22 mouse cellular contexts compared by ENCODE assay signal in genomic region chr2:145373803-145374202, GRCm38 (mm10).
A peak's percentile ranks its signal among the peaks of the same experiment; 100 is the strongest.
DNase-seq lines count a peak whose midpoint lies in the region; ATAC-seq and TF ChIP-seq lines count a peak whose summit lies in the region.
"Had no signal": no experiment of that assay in that cellular context is flagged by ENCODE, and none has a peak within 500 bp of the region (broad histone marks: within the 10 kb centered on the region; RNA-seq: fewer than 3 reads in every experiment).

No protein-coding gene starts in this region.

- no peak for TF ChIP-seq POLR2A in limb, embryonic 14.5 days (IDR thresholded peaks at IDR 0.05; ENCODE audit: borderline replicate concordance, extremely low read depth, insufficient read depth, insufficient read length)

- no peaks in the 10 kb centered on the region for H3K36me3 ChIP-seq in hindbrain, embryonic 12.5 days
- no peaks in the 10 kb centered on the region for H3K36me3 ChIP-seq in hindbrain, embryonic 10.5 days
- H3K36me3 ChIP-seq in midbrain, embryonic 14.5 days (ENCODE audit: control insufficient read depth, insufficient read depth, low read length): no peaks in the 10 kb centered on the region
- H3K36me3 ChIP-seq in midbrain, embryonic 10.5 days: no peaks in the 10 kb centered on the region
- H3K36me3 ChIP-seq in limb, embryonic 14.5 days (ENCODE audit: control insufficient read depth, insufficient read depth, low read length): no peaks in the 10 kb centered on the region
- H3K36me3 ChIP-seq: forebrain, embryonic 10.5 days; G1E; heart, embryonic 15.5 days; intestine, embryonic 15.5 days; liver, embryonic 15.5 days had no signal

- no peak overlapping the region for H3K4me2 ChIP-seq in hindbrain, embryonic 12.5 days (replicated peaks)
- H3K4me2 ChIP-seq in midbrain, embryonic 14.5 days (ENCODE audit: low read length): no peak overlapping the region
- H3K4me2 ChIP-seq in limb, embryonic 14.5 days (replicated peaks; ENCODE audit: low read depth, low read length, severe bottlenecking): no peak overlapping the region
- H3K4me2 ChIP-seq: heart, embryonic 15.5 days; intestine, embryonic 15.5 days; liver, embryonic 15.5 days had no signal

- DNase-seq in hindbrain, embryonic 10.5 days (ENCODE audit: low spot score): no peak
- no peak for DNase-seq in midbrain, embryonic 14.5 days
- DNase-seq in midbrain, embryonic 10.5 days (ENCODE audit: low spot score): no peak
- DNase-seq in limb, embryonic 14.5 days (ENCODE audit: low spot score): no peak
- DNase-seq in retina, embryonic 14.5 days (ENCODE audit: low spot score): peak; percentile 13
- DNase-seq in spleen, postnatal 10 days (ENCODE audit: low spot score in 2 of 2): no peak
- no peak for DNase-seq in adrenal gland, postnatal 36 days
- DNase-seq: cerebellum, adult 11 months; cerebellum, adult 9-11 months; heart, postnatal 4 days; kidney, adult 8-10 months; kidney, postnatal 14 days; liver; lung, postnatal 4 days had no signal

- H3K4me3 ChIP-seq in hindbrain, embryonic 12.5 days: no peak overlapping the region
- no peak overlapping the region for H3K4me3 ChIP-seq in hindbrain, embryonic 10.5 days
- no peak overlapping the region for H3K4me3 ChIP-seq in midbrain, embryonic 14.5 days (replicated peaks; ENCODE audit: low read depth, low read length)
- no peak overlapping the region for H3K4me3 ChIP-seq in midbrain, embryonic 10.5 days
- H3K4me3 ChIP-seq in limb, embryonic 14.5 days (replicated peaks; ENCODE audit: low read length): no peak overlapping the region
- H3K4me3 ChIP-seq: forebrain, embryonic 10.5 days; heart, embryonic 15.5 days; intestine, embryonic 15.5 days; liver, embryonic 15.5 days had no signal

- WGBS in hindbrain, embryonic 12.5 days: 75% methylated on average over 5 of the region's 5 CpGs
- 84% methylated on average over 5 of the region's 5 CpGs for WGBS in hindbrain, embryonic 10.5 days
- 63% methylated on average over 5 of the region's 5 CpGs for WGBS in midbrain, embryonic 14.5 days
- WGBS in midbrain, embryonic 10.5 days: 90% methylated on average over 5 of the region's 5 CpGs
- 70% methylated on average over 5 of the region's 5 CpGs for WGBS in limb, embryonic 14.5 days

- no peak overlapping the region for H3K27ac ChIP-seq in hindbrain, embryonic 12.5 days
- H3K27ac ChIP-seq in hindbrain, embryonic 10.5 days: no peak overlapping the region
- H3K27ac ChIP-seq in midbrain, embryonic 14.5 days (replicated peaks; ENCODE audit: low read depth, low read length): no peak overlapping the region
- no peak overlapping the region for H3K27ac ChIP-seq in midbrain, embryonic 10.5 days (replicated peaks)
- H3K27ac ChIP-seq in limb, embryonic 14.5 days (replicated peaks; ENCODE audit: low read depth, low read length): no peak overlapping the region
- H3K27ac ChIP-seq: forebrain, embryonic 10.5 days; heart, embryonic 15.5 days; intestine, embryonic 15.5 days; liver, embryonic 15.5 days had no signal

- H3K9me3 ChIP-seq in hindbrain, embryonic 12.5 days (replicated peaks): no peaks in the 10 kb centered on the region
- no peaks in the 10 kb centered on the region for H3K9me3 ChIP-seq in hindbrain, embryonic 10.5 days
- no peaks in the 10 kb centered on the region for H3K9me3 ChIP-seq in midbrain, embryonic 14.5 days (ENCODE audit: control insufficient read depth, low read length)
- H3K9me3 ChIP-seq in midbrain, embryonic 10.5 days (replicated peaks): no peaks in the 10 kb centered on the region
- H3K9me3 ChIP-seq in limb, embryonic 14.5 days (ENCODE audit: control insufficient read depth, low read length): no peaks in the 10 kb centered on the region
- H3K9me3 ChIP-seq: forebrain, embryonic 10.5 days; heart, embryonic 15.5 days; intestine, embryonic 15.5 days; liver, embryonic 15.5 days had no signal

- peaks cover 3% of the 10 kb centered on the region; the same call in 1 of the 2 replicates for H3K4me1 ChIP-seq in hindbrain, embryonic 12.5 days
- 0 out of 2 replicates have a peak, but pooled peaks cover 4% of the 10 kb centered on the region for H3K4me1 ChIP-seq in hindbrain, embryonic 10.5 days (replicated peaks)
- no peaks in the 10 kb centered on the region for H3K4me1 ChIP-seq in midbrain, embryonic 14.5 days (ENCODE audit: control insufficient read depth, insufficient read depth, low read length)
- no peaks in the 10 kb centered on the region for H3K4me1 ChIP-seq in midbrain, embryonic 10.5 days
- H3K4me1 ChIP-seq in limb, embryonic 14.5 days (ENCODE audit: control insufficient read depth, insufficient read depth, low read length): no peaks in the 10 kb centered on the region
- H3K4me1 ChIP-seq: forebrain, embryonic 10.5 days; heart, embryonic 15.5 days; intestine, embryonic 15.5 days; liver, embryonic 15.5 days had no signal

- H3K9ac ChIP-seq in hindbrain, embryonic 12.5 days: no peak overlapping the region
- H3K9ac ChIP-seq in midbrain, embryonic 14.5 days (replicated peaks; ENCODE audit: low read length): no peak overlapping the region
- no peak overlapping the region for H3K9ac ChIP-seq in limb, embryonic 14.5 days (ENCODE audit: low read depth, low read length, severe bottlenecking)
- H3K9ac ChIP-seq: heart, embryonic 15.5 days; intestine, embryonic 15.5 days; liver, embryonic 15.5 days had no signal

- H3K27me3 ChIP-seq in hindbrain, embryonic 12.5 days: no peaks in the 10 kb centered on the region
- H3K27me3 ChIP-seq in hindbrain, embryonic 10.5 days (ENCODE audit: insufficient read depth, poor library complexity, severe bottlenecking): no peaks in the 10 kb centered on the region
- H3K27me3 ChIP-seq in midbrain, embryonic 14.5 days (ENCODE audit: control insufficient read depth, insufficient read depth, low read length): no peaks in the 10 kb centered on the region
- H3K27me3 ChIP-seq in midbrain, embryonic 10.5 days (ENCODE audit: low read depth, poor library complexity, severe bottlenecking): no peaks in the 10 kb centered on the region
- no peaks in the 10 kb centered on the region for H3K27me3 ChIP-seq in limb, embryonic 14.5 days (ENCODE audit: control insufficient read depth, insufficient read depth, low read length)
- H3K27me3 ChIP-seq: CH12.LX; heart, embryonic 15.5 days; intestine, embryonic 15.5 days; liver, embryonic 15.5 days; Patski had no signal

- peak; percentile 73 for ATAC-seq in hindbrain, embryonic 12.5 days (ENCODE audit: low FRiP score)
- ATAC-seq in midbrain, embryonic 14.5 days (ENCODE audit: low FRiP score, low TSS enrichment): 0 out of 2 replicates have a peak, but pooled peaks have one; percentile 53
- ATAC-seq in limb, embryonic 14.5 days (ENCODE audit: low FRiP score, low read depth): peak; percentile 41; the same call in 1 of the 2 replicates
- ATAC-seq: intestine, embryonic 15.5 days; Patski had no signal
